Mouse (Mus musculus): ENCODE results near the gene Taldo1. TPM values are rescaled to one million over a fixed set of nuclear protein-coding genes. Genes with fewer than 3 reads are reported as not detected.
A peak's percentile ranks its signal among the peaks of the same experiment; 100 is the strongest.

The Taldo1 gene
- polyA plus RNA-seq, 1 experiment = 93.0 TPM

DNA sequence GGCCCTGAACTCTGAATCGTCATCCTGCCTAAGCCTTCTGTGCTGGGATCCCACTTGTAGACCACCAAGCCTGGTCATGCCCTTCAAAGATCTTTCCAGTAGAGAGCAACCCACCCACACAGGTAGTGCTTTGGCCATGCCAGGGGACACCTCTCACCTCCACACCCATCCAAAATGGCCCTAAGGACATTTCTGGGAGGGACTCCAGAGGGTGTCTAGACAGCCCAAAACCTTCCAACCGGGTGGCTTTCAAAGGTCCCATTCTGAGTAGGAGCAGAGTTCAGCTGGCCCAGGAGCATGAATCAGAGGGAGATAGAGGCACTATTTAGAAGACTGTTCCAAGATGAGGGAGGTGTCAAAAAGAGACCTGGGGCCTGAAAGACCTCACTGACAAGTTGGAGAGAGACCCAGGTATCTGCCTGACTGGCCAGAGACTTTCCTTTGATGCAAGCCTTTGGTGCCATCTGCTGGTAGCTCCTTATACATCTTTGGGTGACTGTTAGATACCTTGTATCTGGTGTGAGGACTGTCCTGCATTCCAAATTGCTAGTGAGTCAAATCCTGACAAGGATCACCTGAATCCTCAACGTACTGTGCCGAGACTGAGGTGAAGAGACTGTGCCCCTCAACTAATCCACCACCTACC, 28.8 kb upstream of the Taldo1 start:
- H3K27ac ChIP-seq (ENCODE audit: insufficient read depth, low read length) = no peak overlapping the region
- no peak for TF ChIP-seq POLR2A (IDR thresholded peaks at IDR 0.05; ENCODE audit: low read depth, low read length)
- peak; percentile 46; the same call in 1 of the 2 replicates for TF ChIP-seq CTCF (IDR thresholded peaks at IDR 0.05; ENCODE audit: borderline replicate concordance, insufficient read depth, low read length)
- H3K4me3 ChIP-seq (ENCODE audit: insufficient read depth, low read length) = no peak overlapping the region
- H3K4me1 ChIP-seq (ENCODE audit: control insufficient read depth, insufficient read depth, low read length) = no peaks in the 10 kb centered on the region

DNA sequence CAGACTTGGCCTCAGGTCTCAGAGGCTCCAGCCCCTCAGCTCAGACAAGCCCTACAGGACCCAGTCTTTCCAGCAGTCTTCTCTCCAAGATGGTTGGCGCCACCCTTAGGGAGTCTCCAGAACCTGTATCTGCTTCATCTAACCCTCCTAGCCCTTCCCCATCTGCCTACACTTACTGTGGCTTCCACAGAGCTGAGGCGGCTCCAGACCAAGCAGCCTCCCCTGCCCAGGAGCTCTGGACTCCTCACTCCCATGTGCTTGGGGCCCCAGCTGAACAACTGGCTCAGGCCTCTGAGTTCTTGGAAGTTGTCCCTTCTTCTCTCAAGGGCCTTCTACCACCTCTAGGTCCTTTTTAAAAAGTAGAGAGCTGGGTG, 28.3 kb upstream of the Taldo1 start:
- no peaks in the 10 kb centered on the region for H3K4me1 ChIP-seq (ENCODE audit: control insufficient read depth, insufficient read depth, low read length)
- H3K27ac ChIP-seq (ENCODE audit: insufficient read depth, low read length) = no peak overlapping the region
- no peak overlapping the region for H3K4me3 ChIP-seq (ENCODE audit: insufficient read depth, low read length)
- TF ChIP-seq POLR2A (IDR thresholded peaks at IDR 0.05; ENCODE audit: low read depth, low read length) = no peak
- TF ChIP-seq CTCF (IDR thresholded peaks at IDR 0.05; ENCODE audit: borderline replicate concordance, insufficient read depth, low read length) = no peak

DNA sequence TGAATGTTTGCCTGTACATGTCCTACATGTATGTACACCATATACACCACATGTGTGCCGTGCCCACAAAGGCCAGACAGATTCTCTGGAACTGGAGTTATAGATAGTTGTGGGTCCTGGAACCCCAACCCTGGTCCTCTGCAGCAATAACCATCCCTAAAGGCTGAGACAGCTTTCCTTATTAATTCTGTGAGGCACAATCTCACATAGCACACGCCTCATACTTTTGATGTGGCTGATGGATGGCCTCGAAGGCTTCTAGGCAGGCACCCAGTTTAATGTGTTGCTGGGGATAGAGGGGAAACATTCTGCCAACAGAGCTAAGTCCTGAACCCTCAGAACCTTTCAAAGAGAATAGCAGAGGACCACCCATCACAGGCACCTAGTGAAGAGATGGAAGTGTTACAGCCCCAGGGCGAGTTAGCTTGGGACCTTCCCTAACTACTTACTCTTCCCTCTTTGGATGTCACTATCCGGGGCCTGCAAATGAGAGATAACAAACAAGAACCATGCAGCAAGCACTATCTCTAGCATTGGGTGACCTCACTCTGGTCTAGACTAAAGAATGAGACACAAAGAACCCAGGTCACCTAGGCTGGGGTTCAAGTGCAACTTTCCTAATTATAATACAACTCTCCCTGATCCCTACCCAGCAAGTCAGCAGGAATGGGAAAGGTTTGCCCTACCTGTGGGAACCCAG, 27.5 kb upstream of the Taldo1 start:
- TF ChIP-seq CTCF (IDR thresholded peaks at IDR 0.05; ENCODE audit: borderline replicate concordance, insufficient read depth, low read length) (no peak), POLR2A (IDR thresholded peaks at IDR 0.05; ENCODE audit: low read depth, low read length) (no peak)
- Histone ChIP-seq H3K4me1 (ENCODE audit: control insufficient read depth, insufficient read depth, low read length) (no peaks in the 10 kb centered on the region), H3K27ac (ENCODE audit: insufficient read depth, low read length) (no peak overlapping the region), H3K4me3 (ENCODE audit: insufficient read depth, low read length) (no peak overlapping the region)

DNA sequence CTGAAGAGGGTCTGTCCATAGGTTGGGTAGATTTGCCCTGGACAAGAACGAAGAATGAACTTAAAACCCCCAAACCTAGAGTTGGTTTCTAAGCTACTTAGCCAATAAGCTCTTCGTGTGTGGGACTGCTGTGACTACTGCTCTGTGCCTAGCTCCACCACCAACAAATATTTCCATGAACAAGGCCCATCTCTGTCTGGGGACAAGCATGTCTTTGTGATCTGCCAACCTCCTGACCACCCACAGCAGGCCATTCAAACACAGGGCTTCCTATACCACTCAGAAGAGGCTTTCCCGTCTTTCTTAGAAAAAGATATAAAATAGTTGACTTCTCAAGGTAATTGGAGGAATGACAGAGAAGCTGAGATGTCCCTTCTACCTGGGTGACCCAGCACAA, 27.0 kb upstream of the Taldo1 start:
- Histone ChIP-seq H3K4me1 (ENCODE audit: control insufficient read depth, insufficient read depth, low read length) (no peaks in the 10 kb centered on the region), H3K27ac (ENCODE audit: insufficient read depth, low read length) (no peak overlapping the region), H3K4me3 (ENCODE audit: insufficient read depth, low read length) (no peak overlapping the region)
- TF ChIP-seq POLR2A (IDR thresholded peaks at IDR 0.05; ENCODE audit: low read depth, low read length) (no peak), CTCF (IDR thresholded peaks at IDR 0.05; ENCODE audit: borderline replicate concordance, insufficient read depth, low read length) (no peak)

DNA sequence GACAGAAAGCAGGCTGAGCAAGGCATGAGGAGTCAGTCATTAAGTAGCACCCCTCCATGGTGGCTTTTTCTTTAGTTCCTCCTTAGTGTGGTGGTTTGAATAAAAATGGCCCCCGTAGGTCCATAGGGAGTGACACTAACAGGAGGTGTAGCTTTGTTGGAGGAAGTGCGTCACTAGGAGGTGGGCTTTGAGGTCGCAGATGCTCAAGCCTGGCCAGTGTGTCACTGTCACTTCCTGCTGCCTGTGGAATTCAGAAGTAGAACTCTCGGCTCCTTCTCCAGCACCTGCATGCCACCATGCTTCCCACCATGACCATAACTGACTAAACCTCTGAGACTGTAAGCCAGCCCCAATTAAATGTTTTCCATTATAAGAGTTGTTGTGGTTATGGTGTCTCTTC, 24.6 kb upstream of the Taldo1 start:
- Histone ChIP-seq H3K4me3 (ENCODE audit: insufficient read depth, low read length) (no peak overlapping the region), H3K4me1 (ENCODE audit: control insufficient read depth, insufficient read depth, low read length) (peaks cover 3% of the 10 kb centered on the region; the same call in 1 of the 2 replicates), H3K27ac (ENCODE audit: insufficient read depth, low read length) (no peak overlapping the region)
- TF ChIP-seq POLR2A (IDR thresholded peaks at IDR 0.05; ENCODE audit: low read depth, low read length) (no peak), CTCF (IDR thresholded peaks at IDR 0.05; ENCODE audit: borderline replicate concordance, insufficient read depth, low read length) (no peak)

DNA sequence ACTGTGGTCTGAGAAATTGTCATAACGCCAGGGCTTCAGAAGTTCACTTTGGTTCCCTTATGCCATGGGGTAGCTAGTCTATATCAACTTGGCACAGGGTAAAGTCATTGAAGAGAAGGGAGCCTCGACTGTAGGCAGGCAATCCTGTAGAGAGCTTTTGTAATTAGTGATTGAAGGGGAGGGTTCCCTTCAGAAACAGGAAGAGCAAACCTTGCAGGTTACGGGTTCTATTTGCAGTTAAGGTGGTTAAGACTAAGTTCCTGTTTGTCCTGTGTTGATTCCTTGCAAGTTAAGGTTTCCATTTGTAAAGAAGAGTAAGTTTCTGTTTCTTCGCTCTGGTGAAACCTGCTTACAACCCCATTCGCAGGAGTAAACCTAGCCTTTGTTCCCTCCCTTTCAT, 22.1 kb upstream of the Taldo1 start:
- peaks cover 3% of the 10 kb centered on the region; the same call in 1 of the 2 replicates for H3K4me1 ChIP-seq (ENCODE audit: control insufficient read depth, insufficient read depth, low read length)
- no peak overlapping the region for H3K4me3 ChIP-seq (ENCODE audit: insufficient read depth, low read length)
- TF ChIP-seq CTCF (IDR thresholded peaks at IDR 0.05; ENCODE audit: borderline replicate concordance, insufficient read depth, low read length) (no peak), POLR2A (IDR thresholded peaks at IDR 0.05; ENCODE audit: low read depth, low read length) (no peak)
- no peak overlapping the region for H3K27ac ChIP-seq (ENCODE audit: insufficient read depth, low read length)

DNA sequence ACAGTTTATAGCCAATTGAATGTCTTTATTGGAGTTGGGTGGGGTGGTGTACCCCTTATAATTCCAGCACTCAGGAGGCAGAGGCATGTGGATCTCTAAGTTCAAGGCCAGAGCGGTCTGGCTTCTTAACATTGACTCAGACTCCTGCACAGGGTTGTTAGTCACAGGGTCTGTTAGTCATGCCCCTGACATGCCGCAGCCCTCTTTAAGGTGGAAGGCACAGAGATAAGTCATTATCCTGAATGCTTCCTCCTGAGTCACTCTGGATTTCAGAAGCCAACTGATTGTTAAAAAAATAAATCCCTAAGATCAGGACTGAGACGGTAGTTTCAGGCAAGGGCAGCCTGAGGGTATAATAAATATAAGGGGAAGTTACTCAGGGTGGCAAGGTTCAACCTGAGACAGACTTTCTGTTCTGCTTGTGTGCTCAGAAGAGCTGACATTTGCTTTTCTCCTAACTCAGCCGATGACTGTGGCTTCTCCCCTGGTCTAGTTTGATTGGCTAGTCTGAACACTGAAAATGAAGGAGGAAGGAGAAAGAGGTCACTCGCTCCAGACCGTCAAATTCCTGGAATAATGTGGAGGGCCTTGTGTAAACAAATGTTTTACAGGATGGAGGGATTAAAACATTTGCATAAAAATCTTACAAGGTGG, 19.9 kb upstream of the Taldo1 start:
- TF ChIP-seq CTCF (IDR thresholded peaks at IDR 0.05; ENCODE audit: borderline replicate concordance, insufficient read depth, low read length) (no peak), POLR2A (IDR thresholded peaks at IDR 0.05; ENCODE audit: low read depth, low read length) (no peak)
- Histone ChIP-seq H3K27ac (ENCODE audit: insufficient read depth, low read length) (peak overlapping the region; percentile 98), H3K4me3 (ENCODE audit: insufficient read depth, low read length) (no peak overlapping the region), H3K4me1 (ENCODE audit: control insufficient read depth, insufficient read depth, low read length) (peaks cover 3% of the 10 kb centered on the region; the same call in 1 of the 2 replicates)

DNA sequence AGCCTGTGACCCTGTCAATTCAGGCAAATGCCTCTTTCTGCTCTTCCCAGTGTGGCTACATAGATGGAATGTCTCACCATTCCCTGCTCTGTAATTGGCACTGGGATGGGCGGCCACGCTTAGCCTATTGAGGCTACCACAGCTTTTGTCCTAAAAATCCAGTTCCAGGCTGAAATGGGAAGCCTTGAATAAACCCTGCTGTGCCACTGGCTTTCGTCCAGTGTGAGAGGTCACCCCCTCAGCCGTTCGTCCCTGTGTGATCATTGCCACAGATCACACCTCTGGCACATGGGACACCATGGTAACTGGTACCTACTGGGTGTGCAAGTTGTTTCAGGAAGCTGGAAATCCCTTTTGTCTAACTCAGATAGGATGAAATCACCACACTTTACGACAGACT, 18.4 kb upstream of the Taldo1 start:
- peaks cover 3% of the 10 kb centered on the region; the same call in 1 of the 2 replicates for H3K4me1 ChIP-seq (ENCODE audit: control insufficient read depth, insufficient read depth, low read length)
- TF ChIP-seq CTCF (IDR thresholded peaks at IDR 0.05; ENCODE audit: borderline replicate concordance, insufficient read depth, low read length) = no peak
- no peak for TF ChIP-seq POLR2A (IDR thresholded peaks at IDR 0.05; ENCODE audit: low read depth, low read length)
- no peak overlapping the region for H3K27ac ChIP-seq (ENCODE audit: insufficient read depth, low read length)
- H3K4me3 ChIP-seq (ENCODE audit: insufficient read depth, low read length) = no peak overlapping the region

DNA sequence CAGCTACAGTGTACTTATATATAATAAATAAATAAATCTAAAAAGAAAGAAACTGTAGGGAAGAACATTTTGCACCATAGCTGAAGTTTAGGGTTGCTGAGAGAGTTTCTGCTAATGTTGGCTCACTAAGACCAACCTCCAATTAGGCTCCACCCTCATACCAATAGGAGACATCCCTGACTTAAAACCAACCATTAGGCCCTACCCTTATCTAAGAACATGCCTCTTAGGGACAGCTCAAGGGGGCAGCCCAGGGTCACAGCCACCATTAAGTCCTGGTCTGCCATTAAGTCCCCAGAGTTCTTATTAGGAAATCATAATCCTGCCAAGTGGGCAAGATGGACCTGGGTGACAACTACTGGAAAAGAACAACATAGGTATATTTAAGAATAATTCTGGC, 17.6 kb upstream of the Taldo1 start:
- no peak overlapping the region for H3K4me3 ChIP-seq (ENCODE audit: insufficient read depth, low read length)
- H3K4me1 ChIP-seq (ENCODE audit: control insufficient read depth, insufficient read depth, low read length) = peaks cover 3% of the 10 kb centered on the region; the same call in 1 of the 2 replicates
- no peak for TF ChIP-seq CTCF (IDR thresholded peaks at IDR 0.05; ENCODE audit: borderline replicate concordance, insufficient read depth, low read length)
- TF ChIP-seq POLR2A (IDR thresholded peaks at IDR 0.05; ENCODE audit: low read depth, low read length) = no peak
- H3K27ac ChIP-seq (ENCODE audit: insufficient read depth, low read length) = no peak overlapping the region

DNA sequence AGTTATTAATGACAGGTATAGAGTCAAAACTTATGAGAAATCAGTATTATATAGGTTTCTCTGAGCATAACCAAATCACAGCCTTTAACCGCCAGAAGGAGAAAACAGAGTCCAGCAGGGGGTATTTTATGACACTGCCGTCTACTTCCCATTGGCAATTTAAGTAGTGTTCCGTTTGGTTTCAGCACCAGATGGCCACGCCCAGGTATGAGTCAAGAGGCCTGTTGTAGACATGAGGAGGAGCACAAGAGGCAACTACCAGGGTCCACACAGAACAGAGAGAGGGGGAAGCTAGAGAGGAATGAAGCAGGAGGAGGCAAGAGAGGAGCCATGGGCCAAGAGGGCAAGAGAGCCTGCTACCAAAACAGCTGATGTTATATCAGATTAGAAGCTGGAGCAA, 12.4 kb upstream of the Taldo1 start:
- TF ChIP-seq POLR2A (IDR thresholded peaks at IDR 0.05; ENCODE audit: low read depth, low read length) (no peak), CTCF (IDR thresholded peaks at IDR 0.05; ENCODE audit: borderline replicate concordance, insufficient read depth, low read length) (no peak)
- Histone ChIP-seq H3K4me1 (ENCODE audit: control insufficient read depth, insufficient read depth, low read length) (no peaks in the 10 kb centered on the region), H3K27ac (ENCODE audit: insufficient read depth, low read length) (no peak overlapping the region), H3K4me3 (ENCODE audit: insufficient read depth, low read length) (no peak overlapping the region)
